Comparison of ENCODE assay signal across 13 mouse cellular contexts in the genomic region with DNA sequence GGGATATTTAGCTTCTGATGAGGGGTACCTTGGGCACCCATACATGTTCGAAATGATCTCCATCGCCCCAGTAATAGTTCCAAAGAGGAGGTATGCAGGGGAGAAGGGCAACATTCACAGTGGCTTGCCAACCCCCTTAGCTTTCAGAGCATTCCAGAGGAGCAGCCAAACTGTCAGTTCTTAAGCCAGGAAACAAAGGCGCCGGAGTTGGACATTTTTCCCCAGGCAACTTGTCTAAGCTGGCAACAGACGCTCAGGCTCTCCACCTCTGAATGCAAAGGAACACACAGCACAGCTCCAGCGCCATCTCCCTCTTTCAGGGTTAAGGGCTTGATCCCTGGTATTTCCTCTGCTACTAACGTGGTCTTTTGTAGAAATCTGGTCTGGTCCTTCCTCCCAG.
A peak's percentile ranks its signal among the peaks of the same experiment; 100 is the strongest.
DNase-seq lines count a peak whose midpoint lies in the region; ATAC-seq lines count a peak whose summit lies in the region.
"Had no signal": no experiment of that assay in that cellular context is flagged by ENCODE, and none has a peak within 500 bp of the region (broad histone marks: within the 10 kb centered on the region; RNA-seq: fewer than 3 reads in every experiment).

No protein-coding gene starts in this region.

- H3K4me2 ChIP-seq in hindbrain, embryonic 12.5 days (replicated peaks) = no peak overlapping the region
- no peak overlapping the region for H3K4me2 ChIP-seq in hindbrain, embryonic 11.5 days (replicated peaks; ENCODE audit: low read depth, low read length)
- no peak overlapping the region for H3K4me2 ChIP-seq in limb, embryonic 11.5 days (ENCODE audit: low read depth, severe bottlenecking)
- H3K4me2 ChIP-seq: liver, embryonic 13.5 days had no signal

- DNase-seq in hindbrain, embryonic 10.5 days (ENCODE audit: low spot score) = no peak
- DNase-seq in brain, adult 2 months (ENCODE audit: low read depth, low spot score) = peak; percentile 19
- peak; percentile 18 for DNase-seq in hindbrain, embryonic 11.5 days (ENCODE audit: low spot score)
- no peak for DNase-seq in limb, embryonic 11.5 days (ENCODE audit: low spot score)
- no peak for DNase-seq in layer of hippocampus, adult 9-10 months (ENCODE audit: low spot score)
- no peak for DNase-seq in testis, postnatal 14 days (ENCODE audit: low spot score)
- no peak for DNase-seq in layer of hippocampus, postnatal 14 days (ENCODE audit: low spot score in 2 of 2)
- DNase-seq: B cell, adult 2 months; liver, embryonic 13.5 days had no signal

- no peak overlapping the region for H3K4me3 ChIP-seq in hindbrain, embryonic 10.5 days
- no peak overlapping the region for H3K4me3 ChIP-seq in hindbrain, embryonic 12.5 days
- no peak overlapping the region for H3K4me3 ChIP-seq in hindbrain, embryonic 11.5 days (ENCODE audit: low read depth, low read length)
- H3K4me3 ChIP-seq in limb, embryonic 11.5 days (ENCODE audit: low read depth, low read length) = no peak overlapping the region
- H3K4me3 ChIP-seq: heart, embryonic 10.5 days; liver, embryonic 13.5 days had no signal

- H3K9ac ChIP-seq in hindbrain, embryonic 12.5 days = no peak overlapping the region
- H3K9ac ChIP-seq in hindbrain, embryonic 11.5 days (ENCODE audit: low read depth, low read length) = no peak overlapping the region
- H3K9ac ChIP-seq in limb, embryonic 11.5 days (ENCODE audit: low read length) = no peak overlapping the region
- H3K9ac ChIP-seq: liver, embryonic 13.5 days had no signal

- H3K9me3 ChIP-seq in hindbrain, embryonic 10.5 days = no peaks in the 10 kb centered on the region
- no peaks in the 10 kb centered on the region for H3K9me3 ChIP-seq in hindbrain, embryonic 12.5 days (replicated peaks)
- no peaks in the 10 kb centered on the region for H3K9me3 ChIP-seq in hindbrain, embryonic 11.5 days (ENCODE audit: control insufficient read depth, low read length)
- no peaks in the 10 kb centered on the region for H3K9me3 ChIP-seq in limb, embryonic 11.5 days (ENCODE audit: control insufficient read depth, low read length)
- H3K9me3 ChIP-seq: G1E; heart, embryonic 10.5 days; liver, embryonic 13.5 days had no signal

- H3K27ac ChIP-seq in hindbrain, embryonic 10.5 days = peak overlapping the region; percentile 16; the same call in 1 of the 2 replicates
- H3K27ac ChIP-seq in hindbrain, embryonic 12.5 days = no peak overlapping the region
- H3K27ac ChIP-seq in hindbrain, embryonic 11.5 days (ENCODE audit: low read depth, low read length) = no peak overlapping the region
- peak overlapping the region; percentile 55; the same call in 1 of the 2 replicates for H3K27ac ChIP-seq in limb, embryonic 11.5 days (replicated peaks; ENCODE audit: low read depth, low read length)
- H3K27ac ChIP-seq: heart, embryonic 10.5 days; liver, embryonic 13.5 days; macrophage had no signal

- no peak for ATAC-seq in hindbrain, embryonic 12.5 days (ENCODE audit: low FRiP score)
- no peak for ATAC-seq in hindbrain, embryonic 11.5 days (ENCODE audit: low FRiP score)
- ATAC-seq in limb, embryonic 11.5 days (ENCODE audit: insufficient number of reproducible peaks, low FRiP score, low TSS enrichment, low read depth) = no peak

- H3K36me3 ChIP-seq in hindbrain, embryonic 10.5 days = no peaks in the 10 kb centered on the region
- H3K36me3 ChIP-seq in hindbrain, embryonic 12.5 days = no peaks in the 10 kb centered on the region
- no peaks in the 10 kb centered on the region for H3K36me3 ChIP-seq in hindbrain, embryonic 11.5 days (ENCODE audit: control insufficient read depth, insufficient read depth, low read length)
- H3K36me3 ChIP-seq in limb, embryonic 11.5 days (ENCODE audit: control insufficient read depth, insufficient read depth, low read length) = no peaks in the 10 kb centered on the region
- H3K36me3 ChIP-seq: G1E; heart, embryonic 10.5 days; liver, embryonic 13.5 days had no signal

- no peaks in the 10 kb centered on the region; the same call in 1 of the 2 replicates for H3K27me3 ChIP-seq in hindbrain, embryonic 10.5 days (ENCODE audit: insufficient read depth, poor library complexity, severe bottlenecking)
- H3K27me3 ChIP-seq in hindbrain, embryonic 12.5 days = no peaks in the 10 kb centered on the region
- no peaks in the 10 kb centered on the region for H3K27me3 ChIP-seq in hindbrain, embryonic 11.5 days (ENCODE audit: control insufficient read depth, insufficient read depth, low read length)
- H3K27me3 ChIP-seq in limb, embryonic 11.5 days (ENCODE audit: control insufficient read depth, insufficient read depth, low read length) = no peaks in the 10 kb centered on the region
- H3K27me3 ChIP-seq: liver, embryonic 13.5 days had no signal

- 54% methylated on average over 7 of the region's 7 CpGs for WGBS in hindbrain, embryonic 10.5 days
- 52% methylated on average over 7 of the region's 7 CpGs for WGBS in hindbrain, embryonic 12.5 days
- whole genome bisulfite sequencing in hindbrain, embryonic 11.5 days = 64% methylated on average over 7 of the region's 7 CpGs
- WGBS in limb, embryonic 11.5 days = 50% methylated on average over 7 of the region's 7 CpGs

- peaks cover 23% of the 10 kb centered on the region for H3K4me1 ChIP-seq in hindbrain, embryonic 10.5 days (replicated peaks)
- peaks cover 5% of the 10 kb centered on the region; the same call in 1 of the 2 replicates for H3K4me1 ChIP-seq in hindbrain, embryonic 12.5 days
- no peaks in the 10 kb centered on the region for H3K4me1 ChIP-seq in hindbrain, embryonic 11.5 days (replicated peaks; ENCODE audit: control insufficient read depth, insufficient read depth, low read length)
- peaks cover 13% of the 10 kb centered on the region for H3K4me1 ChIP-seq in limb, embryonic 11.5 days (ENCODE audit: control insufficient read depth, insufficient read depth, low read length)
- H3K4me1 ChIP-seq: heart, embryonic 10.5 days had no signal

Comparison
In these comparisons a context has a peak if more than half of its experiments do, and no peak if none do; other contexts are left out.
1. DNase-seq: peak in brain, adult 2 months (single experiment) and hindbrain, embryonic 11.5 days (single experiment); none in hindbrain, embryonic 10.5 days (single experiment), limb, embryonic 11.5 days (single experiment), layer of hippocampus, adult 9-10 months (single experiment), testis, postnatal 14 days (single experiment) and layer of hippocampus, postnatal 14 days (0 of 2).
2. H3K27ac ChIP-seq: peak in hindbrain, embryonic 10.5 days (single experiment) and limb, embryonic 11.5 days (single experiment); none in hindbrain, embryonic 12.5 days (single experiment) and hindbrain, embryonic 11.5 days (single experiment).